In genomic region chr11:32565088-32565487, GRCm38 (mm10) we compare ENCODE assay signal across 9 mouse cellular contexts. TPM values are rescaled to one million over a fixed set of nuclear protein-coding genes. Genes with fewer than 3 reads are reported as not detected.
DNase-seq lines count a peak whose midpoint lies in the region; ATAC-seq and TF ChIP-seq lines count a peak whose summit lies in the region.
"Had no signal": no experiment of that assay in that cellular context is flagged by ENCODE, and none has a peak within 500 bp of the region (broad histone marks: within the 10 kb centered on the region; RNA-seq: fewer than 3 reads in every experiment).

No protein-coding gene starts in this region.

- H3K36me3 ChIP-seq in embryonic facial prominence, embryonic 14.5 days (ENCODE audit: control insufficient read depth, insufficient read depth, low read length): no peaks in the 10 kb centered on the region
- H3K36me3 ChIP-seq in lung, postnatal 0 days (ENCODE audit: insufficient read depth, low read length): no peaks in the 10 kb centered on the region
- H3K36me3 ChIP-seq: hindbrain, embryonic 15.5 days had no signal

- H3K9ac ChIP-seq in embryonic facial prominence, embryonic 14.5 days (ENCODE audit: low read depth, low read length): no peak overlapping the region
- no peak overlapping the region for H3K9ac ChIP-seq in lung, postnatal 0 days (replicated peaks; ENCODE audit: low read depth)
- H3K9ac ChIP-seq: hindbrain, embryonic 15.5 days had no signal

- no peak for TF ChIP-seq EP300 in lung, postnatal 0 days (IDR thresholded peaks at IDR 0.05)

- H3K4me1 ChIP-seq in embryonic facial prominence, embryonic 14.5 days (ENCODE audit: control insufficient read depth, insufficient read depth, low read length): peaks cover 6% of the 10 kb centered on the region; the same call in 1 of the 2 replicates
- H3K4me1 ChIP-seq in lung, postnatal 0 days (ENCODE audit: insufficient read depth, low read depth, low read length): no peaks in the 10 kb centered on the region; the same call in 1 of the 2 replicates

- no peaks in the 10 kb centered on the region for H3K27me3 ChIP-seq in embryonic facial prominence, embryonic 14.5 days (replicated peaks; ENCODE audit: control insufficient read depth, insufficient read depth, low read length)
- H3K27me3 ChIP-seq in lung, postnatal 0 days (replicated peaks; ENCODE audit: insufficient read depth, low read length): no peaks in the 10 kb centered on the region
- H3K27me3 ChIP-seq: hindbrain, embryonic 15.5 days had no signal

- peak overlapping the region; percentile 74 for H3K27ac ChIP-seq in gastrocnemius, adult 2 months
- H3K27ac ChIP-seq in embryonic facial prominence, embryonic 14.5 days (replicated peaks; ENCODE audit: low read depth, low read length): no peak overlapping the region
- H3K27ac ChIP-seq in lung, postnatal 0 days (ENCODE audit: low read length): no peak overlapping the region
- H3K27ac ChIP-seq: hindbrain, embryonic 15.5 days had no signal

- H3K4me2 ChIP-seq in embryonic facial prominence, embryonic 14.5 days (ENCODE audit: low read depth, low read length): no peak overlapping the region
- no peak overlapping the region for H3K4me2 ChIP-seq in lung, postnatal 0 days (replicated peaks; ENCODE audit: low read depth, low read length)
- H3K4me2 ChIP-seq: hindbrain, embryonic 15.5 days had no signal

- no peak for ATAC-seq in embryonic facial prominence, embryonic 14.5 days (ENCODE audit: low read depth)
- peak; percentile 66 for ATAC-seq in lung, postnatal 0 days

- no peaks in the 10 kb centered on the region for H3K9me3 ChIP-seq in embryonic facial prominence, embryonic 14.5 days (ENCODE audit: control insufficient read depth, low read length)
- no peaks in the 10 kb centered on the region for H3K9me3 ChIP-seq in lung, postnatal 0 days (ENCODE audit: low read length)
- H3K9me3 ChIP-seq: hindbrain, embryonic 15.5 days had no signal

- WGBS in embryonic facial prominence, embryonic 14.5 days: 42% methylated on average over 7 of the region's 8 CpGs
- 43% methylated on average over 6 of the region's 8 CpGs for WGBS in lung, postnatal 0 days

- peak; percentile 65 for DNase-seq in gastrocnemius, adult 2 months
- no peak for DNase-seq in gastrocnemius, postnatal 4 days (ENCODE audit: low spot score in 2 of 2)
- peak; percentile 65 for DNase-seq in 3134 (ENCODE audit: extremely low read depth, insufficient read length, low spot score)
- DNase-seq in embryonic facial prominence, embryonic 14.5 days (ENCODE audit: low spot score): peak; percentile 41
- peak; percentile 71 for DNase-seq in lung, postnatal 0 days (ENCODE audit: low spot score)
- no peak for DNase-seq in right cerebral cortex, postnatal 14 days
- DNase-seq in left cerebral cortex, adult 9 months (ENCODE audit: low spot score in 2 of 2): no peak
- DNase-seq in frontal cortex, postnatal 36 days (ENCODE audit: low spot score in 2 of 2): no peak

- intact Hi-C loops in gastrocnemius, adult 2 months (cut with DNase I): no loop called here

- peak overlapping the region; percentile 9; the same call in 1 of the 2 replicates for H3K4me3 ChIP-seq in gastrocnemius, adult 2 months
- H3K4me3 ChIP-seq in embryonic facial prominence, embryonic 14.5 days (ENCODE audit: low read depth, low read length): no peak overlapping the region
- H3K4me3 ChIP-seq in lung, postnatal 0 days (ENCODE audit: low read depth, low read length): no peak overlapping the region
- H3K4me3 ChIP-seq: hindbrain, embryonic 15.5 days had no signal

- TF ChIP-seq CTCF in gastrocnemius, adult 2 months (IDR thresholded peaks at IDR 0.05): no peak
- peak; percentile 10; the same call in 1 of the 2 replicates for TF ChIP-seq CTCF in lung, postnatal 0 days (IDR thresholded peaks at IDR 0.05)

RNA-seq across cellular contexts. Expression of gene Stk10, which starts 32.0 kb away (rescaled TPM):
- total RNA-seq in gastrocnemius, adult 2 months (2021): 1 to 10 TPM; 1.9 to 3.8 TPM
- total RNA-seq in gastrocnemius, postnatal 4 days (2021): 10 to 100 TPM in 1 of 2 experiments, 1 to 10 TPM in 1; 9.8 to 10.3 TPM
- 2.8 and 2.9 TPM in 2 replicates for polyA plus RNA-seq in embryonic facial prominence, embryonic 14.5 days (2014; fragmentation: Nextera tagmentation; extraction: Ambion mirVana)
- polyA plus RNA-seq in lung, postnatal 0 days (2015; fragmentation: Nextera tagmentation; extraction: Ambion mirVana): 1.9 and 2.4 TPM in 2 replicates

RNA-seq across cellular contexts. Expression of gene Efcab9, which starts 33.2 kb away (rescaled TPM):
- 1 to 10 TPM; 1.0 to 2.0 TPM for total RNA-seq in gastrocnemius, adult 2 months (2021)
- under 1 TPM; 0.60 to 0.76 TPM for total RNA-seq in gastrocnemius, postnatal 4 days (2021)
- polyA plus RNA-seq in embryonic facial prominence, embryonic 14.5 days (2014; fragmentation: Nextera tagmentation; extraction: Ambion mirVana): 0.31 TPM in 1 of 2 replicates, not detected in the other
- polyA plus RNA-seq in lung, postnatal 0 days (2015; fragmentation: Nextera tagmentation; extraction: Ambion mirVana): 0.18 and 0.30 TPM in 2 replicates

Comparison
In these comparisons a context has a peak if more than half of its experiments do, and no peak if none do; other contexts are left out.
1. DNase-seq: peak in gastrocnemius, adult 2 months (single experiment), 3134 (single experiment), embryonic facial prominence, embryonic 14.5 days (single experiment) and lung, postnatal 0 days (single experiment); none in gastrocnemius, postnatal 4 days (0 of 2), right cerebral cortex, postnatal 14 days (single experiment), left cerebral cortex, adult 9 months (0 of 2) and frontal cortex, postnatal 36 days (0 of 2).